Mouse (Mus musculus) megakaryocyte-erythroid progenitor cell, adult 5-6 weeks (primary cell): Measurements from ENCODE around the gene Gm10775. TPM values are rescaled to one million over a fixed set of nuclear protein-coding genes. Genes with fewer than 3 reads are reported as not detected.

Experiments used
- ATAC-seq: replicated peaks from 2 replicates; pipeline ENCODE4 v1.8.0; 2016; ENCODE audit warnings: mild to moderate bottlenecking, inconsistent platforms; ENCODE audit not compliant: severe bottlenecking, poor library complexity, low FRiP score, low TSS enrichment
- total RNA-seq, 2 experiments: library from RNA; stranded (forward) in 1 of 2; stranded (reverse) in 1 of 2; fragments of 200-1000, 215-1000 nt in 1 of 2; fragments of >200 nt in 1 of 2; fragmentation: Nextera tagmentation in 1 of 2; gene quantifications; 2 replicates each; pipeline ENCODE4 v1.2.3; 2014 to 2017

Gene Gm10775
- not detected in 2 replicates for total RNA-seq (2014; fragmentation: Nextera tagmentation)
- total RNA-seq (2017), result not detected in 2 replicates

DNA sequence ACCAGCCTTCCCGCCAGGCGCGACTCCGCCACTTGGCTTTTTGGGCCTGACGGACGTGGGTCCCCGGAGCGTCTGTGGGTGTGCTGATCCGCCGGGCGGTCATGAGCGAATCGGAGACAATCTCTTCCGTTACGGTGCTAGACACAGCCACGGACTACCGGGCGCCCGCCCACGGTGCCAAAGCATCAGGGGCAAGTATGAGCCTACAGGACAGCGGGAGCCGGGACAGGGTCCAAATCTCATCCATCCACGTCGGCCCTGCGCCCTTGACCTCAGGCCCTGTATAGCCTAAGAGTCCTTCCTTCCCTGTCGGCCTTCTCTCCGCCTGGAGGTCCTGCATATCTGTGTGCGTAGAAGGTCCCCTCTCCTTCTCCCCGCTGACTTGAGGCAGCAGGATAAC, at the start of gene Gm10775:
Gene Gm10775 (plus strand): TSS at position 301 of the 400 bp plus-strand sequence.
- ATAC-seq, result no peak

DNA sequence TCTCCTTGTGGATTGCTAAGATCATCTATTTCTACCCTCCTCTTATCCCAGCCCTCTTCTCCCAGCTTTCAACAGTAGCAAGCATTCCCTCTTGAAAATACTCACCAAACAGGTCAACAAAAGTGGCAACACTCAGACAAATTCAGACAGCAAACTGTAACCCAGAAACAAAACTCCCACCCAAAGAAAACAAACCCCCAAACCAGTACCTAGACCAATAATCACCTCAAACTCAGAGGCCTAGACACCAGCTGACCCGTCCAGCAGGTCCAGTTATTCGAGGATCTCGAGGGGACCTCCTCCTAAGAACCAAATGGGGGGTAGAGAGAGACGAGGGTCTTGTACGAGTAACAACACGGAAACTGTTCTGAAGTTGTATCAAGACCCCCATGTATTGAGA, 33.4 kb upstream of the Gm10775 start:
- ATAC-seq, result no peak

DNA sequence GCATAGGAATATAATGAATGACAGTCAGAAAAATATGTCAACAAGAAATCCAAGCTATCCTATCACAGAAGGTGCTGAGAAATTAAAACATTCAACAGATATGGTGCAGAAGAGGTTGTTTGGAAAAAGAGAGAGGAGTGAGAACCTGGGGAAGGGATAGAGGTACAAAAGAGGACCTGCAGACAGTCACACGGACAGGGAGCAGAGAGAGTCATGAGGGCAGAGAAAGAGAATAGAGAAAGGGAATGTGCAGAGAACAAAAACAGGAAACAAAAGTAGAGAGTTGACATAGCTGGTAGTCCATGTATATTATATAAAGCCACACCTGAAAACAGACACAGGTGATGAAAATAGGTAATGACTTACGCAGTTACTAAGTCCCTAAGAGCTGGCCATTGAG, 32.7 kb upstream of the Gm10775 start:
- no peak for ATAC-seq

DNA sequence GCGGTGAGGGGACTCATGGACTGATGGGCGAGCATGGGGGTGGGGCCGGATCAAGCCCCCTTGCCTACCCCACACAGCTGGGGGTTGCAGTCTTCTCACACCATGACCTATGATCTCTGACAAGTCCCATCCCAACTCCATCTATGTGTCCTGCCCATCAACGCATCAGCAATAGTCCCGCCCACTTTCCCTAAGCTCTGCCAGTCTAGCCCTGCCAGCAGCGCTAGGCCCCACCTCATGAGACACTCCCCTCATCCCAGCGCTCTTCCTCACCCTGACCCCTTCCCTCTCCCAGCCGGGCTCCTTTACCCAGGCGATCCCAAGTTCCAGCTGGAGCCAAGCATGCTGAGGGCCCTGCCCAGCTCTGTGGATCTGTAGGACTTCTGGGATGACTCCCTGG, 22.1 kb upstream of the Gm10775 start:
- no peak for ATAC-seq

DNA sequence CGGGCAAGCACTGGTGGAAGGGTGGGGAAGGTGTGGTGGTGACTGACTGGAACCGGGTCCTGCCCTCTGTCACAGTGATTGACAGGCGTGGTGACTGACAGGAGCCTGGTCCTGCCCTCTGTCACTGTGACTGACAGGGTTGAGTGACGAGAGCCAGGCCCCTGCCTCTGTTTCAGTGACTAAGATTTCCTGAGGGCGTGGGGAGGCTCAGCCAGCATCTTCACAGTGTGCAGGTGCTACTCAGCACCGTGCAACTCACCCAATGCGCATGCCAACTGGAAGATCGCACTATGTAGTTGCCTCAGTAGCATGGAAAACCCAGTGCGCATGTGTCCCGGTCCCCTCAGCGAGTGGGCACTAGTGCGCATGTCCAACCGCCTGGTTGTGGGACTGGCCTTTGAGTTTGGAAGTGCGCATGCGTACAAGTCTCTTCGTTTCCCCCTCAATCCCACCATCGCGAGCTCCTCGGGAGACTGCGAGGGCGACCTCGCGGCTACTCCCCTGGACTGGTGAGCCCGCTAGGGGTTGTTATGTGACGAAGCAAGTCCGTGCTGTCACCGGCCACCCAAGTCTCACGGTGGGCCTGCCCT, 18.7 kb upstream of the Gm10775 start:
- ATAC-seq, result peak; percentile 76

DNA sequence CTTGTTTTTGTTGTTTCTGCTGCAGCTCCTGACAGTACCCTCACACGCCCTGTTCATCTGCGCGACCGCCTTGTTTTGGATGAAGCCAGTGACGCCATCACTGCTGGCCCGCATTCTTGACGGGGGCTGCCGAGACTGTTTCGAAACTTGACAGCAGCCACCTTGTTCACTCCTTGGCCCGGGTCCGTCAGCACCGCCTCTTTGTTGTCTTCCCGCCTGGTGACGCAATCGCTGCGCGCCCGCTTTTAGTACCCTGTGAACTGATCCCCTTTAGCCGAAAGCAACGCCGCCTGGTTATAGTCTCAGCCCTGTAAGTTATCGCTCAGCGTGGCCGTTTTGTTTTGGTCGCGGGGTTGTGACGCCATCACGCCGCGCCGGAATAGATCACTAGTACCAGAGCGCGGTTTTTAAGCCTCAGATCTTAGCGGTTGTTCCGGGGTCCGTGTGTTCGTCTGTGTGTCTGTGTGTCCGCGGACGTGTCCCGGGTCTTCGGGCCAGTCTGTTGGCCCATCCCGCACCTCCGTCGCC, 18.2 kb upstream of the Gm10775 start:
- peak; percentile 76 for ATAC-seq

DNA sequence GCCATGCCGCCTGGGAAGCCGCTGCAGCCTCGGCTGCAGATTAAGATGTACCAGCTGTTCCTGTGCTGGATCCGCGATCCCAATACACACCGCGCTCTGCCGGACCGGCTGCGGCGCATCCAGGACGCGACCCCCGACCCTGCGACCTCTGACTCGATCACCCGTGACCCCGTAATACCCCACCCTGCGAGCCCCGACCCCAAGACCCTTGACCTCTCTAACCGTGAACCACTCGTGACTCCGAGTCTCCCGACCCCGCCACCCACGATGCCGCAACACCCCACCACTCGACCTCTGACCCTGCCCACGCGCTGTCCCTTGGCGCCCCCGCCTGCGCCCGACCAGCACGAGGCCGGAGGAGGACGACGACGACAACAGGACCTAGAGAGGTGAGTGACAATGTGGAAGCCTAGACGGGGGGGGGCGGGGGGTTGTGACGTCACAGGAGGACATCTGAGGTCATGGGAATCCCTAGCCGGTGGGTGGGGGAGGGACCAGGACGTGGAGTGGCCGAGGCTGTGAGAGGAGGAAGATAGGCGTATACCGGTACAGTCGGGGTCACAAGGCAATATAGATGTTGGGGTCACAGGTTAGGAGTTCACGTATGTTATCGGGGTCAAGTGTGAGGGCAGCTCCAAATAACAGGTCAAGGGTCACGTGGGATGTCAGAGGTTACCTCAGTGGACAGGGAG, 17.6 kb upstream of the Gm10775 start:
- ATAC-seq, result peak; percentile 27

DNA sequence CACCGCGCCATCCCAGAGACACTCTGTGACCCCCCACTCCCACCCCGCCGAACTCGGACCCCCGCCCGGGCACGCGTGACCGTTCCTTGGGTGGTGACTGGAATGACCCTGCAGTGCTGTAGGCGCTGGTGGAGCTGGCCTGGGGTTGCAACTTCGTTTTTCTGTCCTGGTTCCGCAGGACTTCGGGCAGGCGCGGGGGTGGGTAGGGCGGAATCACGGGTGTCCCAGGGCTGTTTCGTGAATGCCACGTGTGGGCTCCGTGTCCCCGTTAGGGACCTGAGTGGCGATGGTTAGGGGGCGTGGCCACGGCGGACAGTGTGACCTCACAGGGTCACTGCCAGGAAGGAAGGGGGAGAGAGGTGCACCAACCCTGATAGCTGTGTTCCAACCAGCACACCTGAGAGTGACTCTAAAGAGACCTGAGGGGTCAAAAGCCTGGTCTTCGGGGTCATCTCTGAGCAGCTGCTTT, 17.0 kb upstream of the Gm10775 start:
- ATAC-seq, result no peak

DNA sequence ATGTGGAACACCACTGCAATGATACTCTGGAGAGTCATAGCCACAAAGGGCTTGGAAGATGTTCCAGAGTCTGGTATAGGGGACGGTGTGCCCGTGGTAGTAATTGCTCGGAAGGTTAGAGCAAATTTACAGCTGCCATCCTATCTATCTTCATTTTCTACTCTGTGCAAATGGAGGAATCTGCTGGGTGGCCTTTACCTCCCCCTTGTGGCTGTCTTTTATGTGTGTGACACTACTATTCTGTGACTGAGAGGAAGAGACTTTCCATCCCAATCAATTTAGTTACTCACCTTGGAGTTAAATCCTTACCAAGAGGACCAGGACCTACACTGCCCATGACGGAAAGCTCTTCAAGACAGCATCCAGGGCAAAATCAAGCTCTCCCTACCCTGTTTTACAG, 16.1 kb upstream of the Gm10775 start:
- ATAC-seq, result no peak

DNA sequence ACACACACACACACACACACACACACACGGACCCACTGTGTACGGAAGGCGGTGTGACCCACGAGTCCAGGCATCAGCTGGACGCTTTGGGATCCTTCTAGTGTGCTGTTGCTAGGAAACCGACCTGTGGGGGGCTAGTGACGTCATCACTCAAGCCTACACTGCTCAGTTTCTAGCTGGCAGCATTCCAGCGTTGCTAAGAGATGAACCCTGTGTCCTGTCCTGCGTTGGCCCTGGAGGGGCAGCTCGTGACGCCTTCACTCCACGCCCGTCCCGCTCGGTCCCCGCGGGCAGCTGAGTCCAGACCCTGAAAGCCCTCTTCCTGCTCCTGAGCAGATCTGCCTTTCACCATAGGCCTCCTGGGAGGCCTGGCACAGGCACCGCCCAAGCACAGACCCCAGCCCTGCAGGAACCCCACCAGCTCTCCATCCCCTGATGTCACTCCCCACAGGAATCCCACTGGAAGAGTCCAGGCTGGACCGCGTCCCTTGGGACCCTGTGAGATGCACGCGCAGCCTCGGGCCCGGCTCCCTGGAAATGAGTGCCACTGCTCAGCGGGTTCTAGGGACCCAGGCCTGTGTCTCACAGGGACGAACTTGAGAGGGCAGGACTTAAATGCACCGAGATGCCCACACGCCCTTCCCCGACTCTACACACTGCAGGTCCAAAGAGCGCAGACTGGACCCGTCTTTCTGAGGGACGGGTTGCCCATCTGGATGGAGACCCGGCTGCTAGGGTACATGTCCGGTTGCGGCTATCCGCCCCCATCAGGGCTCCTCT, 974 bp upstream of the Gm10775 start:
- peak; percentile 35; the same call in 1 of the 2 replicates for ATAC-seq

DNA sequence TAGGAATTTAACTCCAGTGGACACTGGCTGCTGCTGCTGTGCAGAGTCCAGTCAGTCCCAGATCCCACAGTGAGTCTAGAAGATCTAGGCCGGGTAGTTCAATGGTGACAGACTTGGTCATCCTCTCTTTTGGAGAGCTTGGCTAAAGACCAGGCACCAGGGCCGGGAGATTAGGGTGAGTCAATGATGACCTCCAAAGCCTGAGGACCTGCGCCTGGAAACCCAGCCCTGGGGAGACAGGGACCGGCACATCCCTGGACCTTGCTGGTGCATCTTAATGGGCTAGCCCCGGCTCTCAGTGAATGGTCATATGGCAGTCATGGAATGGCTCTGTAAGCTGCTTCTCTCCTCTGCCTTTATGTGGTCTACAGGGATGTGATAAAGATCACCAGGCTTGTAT, 2.7 kb downstream of the Gm10775 start:
- no peak for ATAC-seq

DNA sequence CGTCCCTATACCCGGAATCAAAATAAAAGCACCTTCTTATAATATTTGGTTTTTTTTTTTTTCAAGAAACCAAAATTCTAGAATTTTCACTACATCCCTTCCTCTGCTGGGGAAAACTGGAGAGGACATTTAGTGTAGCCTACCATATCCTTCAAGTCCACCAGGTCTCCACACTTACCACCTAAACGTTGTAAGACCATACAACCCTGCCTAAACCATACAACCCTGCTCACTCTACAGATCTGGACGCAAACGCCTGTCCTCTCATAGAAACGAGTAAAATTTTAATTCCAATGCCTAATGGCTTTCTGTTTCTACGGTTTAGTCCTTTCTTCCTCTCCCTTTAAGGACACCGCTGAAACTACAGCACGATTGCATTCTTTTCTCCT, 18.6 kb downstream of the Gm10775 start:
- ATAC-seq, result peak; percentile 18

DNA sequence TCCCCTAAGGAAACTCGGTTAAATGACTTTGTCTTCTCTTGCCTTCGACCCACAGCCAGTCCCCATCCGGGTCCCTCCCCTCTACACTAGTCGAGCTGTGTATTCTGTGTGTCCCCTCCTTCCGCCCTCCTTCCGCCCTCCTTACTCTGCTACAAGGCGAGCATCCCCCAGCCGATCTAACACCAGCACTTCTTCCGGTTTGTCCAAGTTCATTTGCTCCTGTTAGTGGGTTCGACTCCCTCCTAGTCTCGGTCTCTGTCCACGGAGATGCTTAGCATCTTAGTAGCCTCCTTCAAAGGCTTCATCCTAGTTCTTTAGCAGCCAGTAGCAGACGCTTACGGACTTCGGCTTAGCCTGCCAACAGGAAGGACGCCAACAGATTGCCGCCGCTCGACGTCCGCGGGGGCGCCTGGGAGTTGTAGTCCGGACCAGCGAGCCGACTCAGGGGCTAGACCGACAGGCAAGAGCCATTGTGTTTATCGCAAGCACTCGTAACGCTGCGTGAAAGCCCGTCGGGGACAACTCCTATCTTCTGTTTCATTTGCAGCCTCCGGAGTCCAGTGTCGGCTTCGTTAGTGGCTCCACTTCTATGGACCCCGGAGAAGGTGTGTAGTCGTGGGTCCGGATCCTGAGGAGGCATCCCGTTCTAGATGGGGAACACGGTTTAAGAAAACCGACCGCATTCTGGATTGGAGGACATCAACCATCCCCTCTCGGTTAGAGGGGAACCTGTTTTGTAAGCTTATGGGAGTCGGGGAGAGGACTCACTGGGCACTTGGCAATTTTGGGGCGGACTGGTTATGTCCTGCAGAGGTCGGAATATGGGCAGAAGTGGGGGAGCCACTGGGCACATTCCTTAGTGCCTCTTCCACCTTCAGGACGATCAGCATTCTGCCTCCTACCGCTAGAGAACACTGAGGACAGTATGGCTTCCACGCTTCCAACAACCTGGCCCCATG, 19.3 kb downstream of the Gm10775 start, which contains the start of gene Zfp369:
Gene Zfp369 (plus strand): TSS at position 432 of the 959 bp plus-strand sequence.
- peak; percentile 98 for ATAC-seq

DNA sequence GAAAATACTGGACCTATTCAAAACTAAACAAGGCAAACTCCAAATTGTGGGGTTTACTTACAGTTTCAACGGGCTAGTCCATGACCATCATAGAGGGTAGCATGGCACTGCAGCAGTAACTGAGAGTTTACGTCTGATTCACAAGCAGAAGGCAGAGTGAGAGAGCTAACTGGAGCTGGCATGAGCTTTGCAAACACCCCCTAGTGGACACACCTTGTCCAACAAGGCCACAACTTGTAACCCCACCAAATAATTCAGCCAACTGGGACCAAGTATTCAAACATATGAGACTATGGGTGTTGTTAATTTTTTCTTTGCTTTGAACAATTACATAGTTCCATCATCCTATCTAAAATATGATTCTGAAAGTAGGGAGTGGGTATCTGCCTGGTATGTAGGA, 27.4 kb downstream of the Gm10775 start:
- peak; percentile 61 for ATAC-seq

DNA sequence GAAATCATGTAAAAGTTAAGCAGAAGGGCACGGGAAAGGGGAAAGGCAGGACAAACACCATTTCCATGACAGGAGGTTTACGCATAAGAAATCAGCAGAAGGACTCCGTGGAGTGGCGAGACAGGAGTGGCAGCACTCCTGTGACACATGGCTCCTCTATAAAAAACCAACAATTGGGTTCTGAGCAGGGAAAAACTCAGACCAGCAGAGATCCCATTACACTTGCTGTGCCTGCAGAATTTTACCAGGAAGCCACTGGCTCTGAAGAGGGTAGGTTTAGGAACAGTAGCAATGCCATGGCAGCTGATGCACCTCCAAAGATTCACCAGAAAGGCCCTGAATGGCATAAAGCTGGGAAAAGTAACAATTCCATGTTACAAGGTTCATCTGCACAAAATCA, 37.0 kb downstream of the Gm10775 start:
- ATAC-seq, result no peak
